Mouse (Mus musculus) thymus, postnatal 14 days (tissue): ENCODE measurements around the gene Ip6k1.
"Not testable (repeated sequence)": the region's sequence is repeated elsewhere in the genome, so short reads cannot be mapped to it uniquely, and the experiment has no call there.

Source experiments
- DNase-seq: peaks from one replicate; pipeline ENCODE4 v3.0.0; 2021

Ip6k1 gene

GRCm38 (mm10) chr9:107982681-107983346 is 19.5 kb upstream of the Ip6k1 start, which contains the start of gene Gm20661:
Gene Gm20661 (plus strand): TSS chr9:107983058.
- DNase-seq: peak; percentile 81

- DNase-seq: peak; percentile 57
Observed at GRCm38 (mm10) chr9:107983421-107983890, 18.8 kb upstream of the Ip6k1 start.

- DNase-seq: no peak
Observed at GRCm38 (mm10) chr9:107984052-107984753, 18.1 kb upstream of the Ip6k1 start.

DNA sequence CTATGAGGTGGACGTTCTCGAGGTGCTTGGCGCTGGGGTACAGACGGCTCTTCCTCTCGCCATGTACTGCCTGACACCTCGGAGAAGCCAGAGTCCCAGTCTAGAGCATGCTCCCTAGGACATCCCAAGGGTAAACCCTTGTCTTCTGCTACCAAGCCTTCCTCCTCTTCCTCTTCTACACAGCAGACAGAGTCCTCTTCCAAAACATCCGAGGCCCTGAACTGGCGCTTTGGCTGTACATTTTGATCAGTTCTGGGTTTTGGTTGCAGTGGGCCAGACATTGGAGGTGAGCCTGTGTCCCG is 17.6 kb upstream of the Ip6k1 start:
- DNase-seq: no peak

DNA sequence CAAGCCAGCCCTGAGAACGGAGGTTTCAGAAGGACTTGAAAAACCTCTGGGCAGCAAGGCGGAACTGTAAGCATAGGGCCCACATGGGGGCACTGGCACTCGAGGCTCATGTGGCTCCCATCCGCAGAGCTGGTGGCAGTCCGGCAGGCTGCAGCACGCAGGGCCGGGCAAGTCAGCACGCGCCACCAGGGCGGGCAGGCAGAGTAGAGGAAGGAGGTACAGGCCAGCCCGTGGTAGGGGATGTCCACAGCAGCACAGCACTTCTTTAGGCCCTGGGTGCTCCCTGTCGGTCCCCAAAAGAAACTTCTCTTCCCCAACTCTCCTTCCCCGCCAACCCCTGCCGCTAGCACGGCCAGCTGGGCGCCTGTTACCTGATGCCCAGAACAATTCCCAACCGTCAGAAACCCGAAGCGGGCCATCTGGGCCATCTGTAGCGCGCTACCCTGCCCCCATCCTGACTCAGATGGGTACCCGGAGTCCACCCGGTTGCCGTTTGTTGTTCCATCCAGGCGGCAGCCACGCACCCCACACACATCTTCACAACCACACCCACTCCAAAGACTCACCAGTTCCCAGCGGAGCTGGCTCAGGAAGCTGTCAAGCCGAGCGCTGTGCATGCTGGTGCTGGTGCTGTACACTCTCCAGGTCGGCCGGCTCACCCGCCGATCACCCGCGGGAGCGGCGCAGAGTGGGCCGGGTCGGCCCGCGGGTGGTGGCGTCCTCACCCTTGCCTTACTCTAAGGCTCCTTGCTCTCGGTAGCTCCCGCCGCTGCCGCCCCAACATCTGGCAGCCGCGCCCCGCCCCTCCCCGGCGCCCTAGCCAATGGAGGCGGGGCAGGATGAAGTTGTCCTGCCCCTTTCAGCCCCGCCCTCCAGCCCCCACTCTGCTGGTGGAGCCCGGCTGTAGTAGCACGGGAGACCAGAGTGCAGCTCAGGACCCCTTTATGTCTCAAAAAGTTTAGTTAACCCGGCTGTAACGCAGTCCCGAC is 16.9 kb upstream of the Ip6k1 start, which contains the start of gene Inka1:
Gene Inka1, minus strand, starts transcription at position 749 of the 989 bp plus-strand sequence.
- DNase-seq: peak; percentile 96

- peak; percentile 84 for DNase-seq
Observed at GRCm38 (mm10) chr9:107986376-107986775, 15.9 kb upstream of the Ip6k1 start.

DNA sequence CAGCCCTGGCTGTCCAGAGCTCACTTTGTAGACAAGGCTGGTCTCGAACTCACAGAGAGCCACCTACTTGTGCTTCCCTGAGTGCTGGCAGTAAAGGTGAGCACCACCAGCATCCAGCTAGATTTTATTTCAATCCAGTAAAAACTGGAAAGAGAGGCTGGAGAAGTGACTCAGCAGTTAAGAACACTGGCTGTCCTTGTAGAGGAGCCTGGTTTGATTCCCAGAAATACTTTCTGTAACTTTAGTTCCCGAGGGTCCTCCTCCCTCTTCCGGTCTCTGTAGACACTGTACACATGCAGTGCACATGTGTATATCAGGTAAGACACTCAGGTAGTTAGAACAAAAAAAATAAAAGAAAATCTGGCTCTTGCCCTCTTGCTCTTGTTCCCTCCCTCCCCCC is 14.4 kb upstream of the Ip6k1 start:
- no peak for DNase-seq

DNA sequence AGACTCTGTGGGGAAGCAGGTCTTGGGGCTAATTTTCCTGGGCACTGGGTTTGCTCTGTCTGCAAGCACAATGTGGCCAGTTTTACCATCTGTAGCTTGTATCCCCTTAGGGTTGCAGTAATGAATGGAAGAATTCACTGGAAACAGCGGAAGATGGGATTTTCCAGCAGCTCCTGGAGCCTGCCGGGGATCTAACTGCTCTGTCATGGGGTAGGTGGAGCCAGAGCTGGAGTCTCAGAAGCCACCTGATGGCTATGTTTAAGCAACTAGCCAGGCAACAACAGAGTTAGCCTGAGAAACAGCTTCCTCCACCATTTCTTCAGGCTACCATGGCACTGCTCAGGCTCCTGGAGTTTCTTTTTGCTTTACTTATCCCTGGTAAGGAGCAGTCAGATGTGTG is 10.1 kb upstream of the Ip6k1 start, which contains the start of gene Cdhr4:
Gene Cdhr4, plus strand, starts transcription at position 301 of the 400 bp plus-strand sequence.
- DNase-seq: no peak

DNA sequence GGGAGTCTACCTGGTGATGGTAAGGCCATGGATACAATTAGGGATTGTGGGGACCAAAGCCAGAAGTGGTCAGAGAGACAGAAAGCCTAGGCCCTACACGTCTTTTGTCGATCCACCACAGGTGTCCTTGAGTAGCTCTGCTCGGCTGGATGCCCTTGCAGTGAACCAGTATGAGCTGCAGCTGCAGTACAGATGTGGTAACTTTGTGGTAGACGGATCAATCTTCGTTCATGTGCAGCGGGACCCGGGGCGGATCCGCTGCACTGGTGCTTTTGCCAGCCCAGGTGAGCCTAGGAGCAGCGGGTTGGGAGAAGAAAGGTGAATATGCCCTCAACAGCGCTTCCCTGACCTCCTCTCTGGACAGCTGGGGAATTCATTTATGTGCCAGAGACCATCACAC is 9.3 kb upstream of the Ip6k1 start:
- DNase-seq: peak; percentile 59

- DNase-seq: no peak
Observed at GRCm38 (mm10) chr9:107994464-107994863, 7.8 kb upstream of the Ip6k1 start.

GRCm38 (mm10) chr9:107995513-107995912 is 6.8 kb upstream of the Ip6k1 start:
- no peak for DNase-seq

GRCm38 (mm10) chr9:107996049-107996448 is 6.3 kb upstream of the Ip6k1 start, which contains the start of gene Gm20662:
Gene Gm20662 (plus strand): TSS chr9:107996349.
- no peak for DNase-seq

GRCm38 (mm10) chr9:108002778-108003530 is 653 bp downstream of the Ip6k1 start:
- no peak for DNase-seq

GRCm38 (mm10) chr9:108003531-108003890 is 1.2 kb downstream of the Ip6k1 start:
- peak; percentile 58 for DNase-seq

- no peak for DNase-seq
Observed at GRCm38 (mm10) chr9:108008041-108008440, 5.7 kb downstream of the Ip6k1 start.

DNA sequence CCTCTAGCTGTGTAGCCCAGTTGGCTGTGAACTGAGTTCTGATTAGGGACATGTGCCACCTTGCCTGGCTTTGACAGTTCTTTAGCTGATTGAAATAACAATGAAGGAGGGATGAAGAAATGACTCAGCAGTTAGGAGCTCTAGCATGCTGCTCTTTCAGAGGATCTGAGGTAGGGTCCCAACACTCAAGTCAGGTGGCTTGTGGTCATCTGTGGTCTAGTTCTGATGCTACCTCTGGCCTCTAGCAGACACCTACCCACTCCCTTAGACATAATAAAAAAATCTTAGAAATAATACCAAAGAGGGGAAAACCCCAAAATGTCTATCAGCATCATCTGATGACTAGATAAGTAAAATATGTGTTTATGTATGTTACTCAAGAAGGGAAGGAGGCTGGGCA is 8.1 kb downstream of the Ip6k1 start:
- DNase-seq: no peak

GRCm38 (mm10) chr9:108013577-108013976 is 11.3 kb downstream of the Ip6k1 start:
- DNase-seq: not testable (repeated sequence)

DNA sequence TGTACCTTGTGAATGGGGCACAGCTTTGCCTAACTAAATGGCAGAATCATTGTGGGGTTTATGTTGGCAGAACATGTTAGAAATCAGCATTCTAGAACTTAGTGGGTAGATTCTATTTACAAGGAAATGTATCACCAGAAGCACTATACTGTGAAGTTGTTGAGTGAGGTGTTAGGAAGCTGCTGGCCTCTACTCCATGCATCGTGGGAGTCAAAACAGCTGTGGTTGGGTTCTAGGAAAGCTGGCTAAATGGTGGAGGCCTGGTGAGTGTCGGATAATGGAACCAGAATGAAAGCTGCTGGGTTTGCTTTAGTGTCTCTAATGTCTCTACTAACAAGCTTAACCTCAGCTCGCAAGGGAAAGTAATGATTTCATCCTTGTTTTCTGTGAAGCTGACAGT is 14.8 kb downstream of the Ip6k1 start:
- no peak for DNase-seq

DNA sequence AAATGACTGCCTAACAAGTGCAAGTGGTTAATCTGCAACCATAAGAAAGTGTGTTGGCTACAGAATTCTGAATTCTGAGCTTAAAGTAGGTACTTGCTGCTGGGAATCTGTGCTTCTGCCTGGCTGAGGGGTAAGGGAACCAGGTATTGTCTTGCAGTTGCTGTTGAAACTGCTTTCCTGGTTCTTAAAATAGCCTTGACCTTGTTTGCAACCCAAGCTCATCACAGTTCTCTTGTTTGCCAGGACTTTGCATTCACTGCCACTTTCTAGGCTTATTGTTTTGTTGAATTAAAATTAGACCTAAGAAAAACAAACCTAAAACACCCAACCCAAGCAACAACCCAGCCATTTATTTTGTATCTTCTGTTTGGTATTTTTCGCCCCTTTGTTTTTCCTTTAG is 18.4 kb downstream of the Ip6k1 start:
- no peak for DNase-seq

DNA sequence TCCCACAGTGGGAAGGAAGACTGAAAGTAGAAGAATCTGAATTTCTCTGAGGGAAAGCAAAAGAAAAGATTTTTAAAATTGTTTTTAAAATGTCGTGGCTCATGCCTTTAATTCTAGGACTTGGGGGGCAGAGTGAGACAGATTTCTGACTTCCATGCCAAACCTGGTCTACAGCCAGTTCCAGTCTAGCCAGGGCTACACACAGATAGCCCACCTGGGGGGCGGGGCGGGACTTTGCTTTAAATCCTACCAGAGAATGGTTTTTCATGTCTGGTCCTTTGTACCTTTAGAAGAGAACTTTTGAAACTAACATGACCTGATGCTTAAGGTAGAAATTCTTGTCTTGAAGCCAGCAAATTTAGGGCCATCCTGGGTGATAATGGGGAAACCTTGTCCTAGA is 20.9 kb downstream of the Ip6k1 start:
- no peak for DNase-seq

- DNase-seq: no peak
Observed at GRCm38 (mm10) chr9:108026584-108026983, 24.3 kb downstream of the Ip6k1 start.

DNA sequence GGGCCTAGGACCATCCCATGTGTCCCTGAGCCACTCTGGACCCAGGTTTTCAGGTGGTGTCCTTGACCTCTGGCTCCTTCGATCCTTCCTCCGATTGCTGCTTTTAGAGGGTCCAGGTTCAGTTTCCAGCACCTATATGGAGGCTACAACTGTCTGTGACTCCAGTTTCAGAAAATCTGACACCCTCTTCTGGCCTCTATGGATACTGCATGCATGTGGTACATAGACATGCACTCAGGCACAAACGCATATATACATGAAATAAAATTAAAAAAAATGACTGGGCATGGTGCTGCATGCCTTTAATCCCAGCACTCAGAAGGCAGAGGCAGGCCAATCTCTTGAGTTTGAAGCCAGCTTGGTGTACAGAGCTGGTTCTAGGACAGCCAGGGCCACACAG is 25.6 kb downstream of the Ip6k1 start:
- no peak for DNase-seq
